ENCODE assay signal across 14 mouse cellular contexts in the genomic region with DNA sequence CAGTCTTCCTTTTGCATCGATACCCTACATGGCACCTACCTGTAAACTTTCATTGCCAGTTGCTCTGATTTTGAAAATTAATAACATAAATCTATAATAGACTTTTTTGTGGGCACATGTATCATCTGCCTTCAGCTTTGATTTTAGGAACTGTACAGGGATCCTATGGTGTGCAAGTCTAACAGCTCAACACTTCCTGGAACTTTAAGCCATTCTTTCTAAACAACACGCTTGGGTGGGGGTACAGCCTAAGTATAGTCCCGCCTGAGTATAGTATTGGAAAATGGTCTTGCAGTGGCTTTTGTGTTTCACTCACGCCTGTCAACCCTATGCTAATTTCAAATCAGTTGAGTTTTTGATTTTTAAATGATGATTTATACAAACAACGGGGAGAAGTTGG. TPM values are rescaled to one million over a fixed set of nuclear protein-coding genes. Genes with fewer than 3 reads are reported as not detected.
DNase-seq lines count a peak whose midpoint lies in the region; ATAC-seq lines count a peak whose summit lies in the region.
"Had no signal": no experiment of that assay in that cellular context is flagged by ENCODE, and none has a peak within 500 bp of the region (broad histone marks: within the 10 kb centered on the region; RNA-seq: fewer than 3 reads in every experiment).

No protein-coding gene starts in this region.

- no peaks in the 10 kb centered on the region for H3K9me3 ChIP-seq in forebrain, embryonic 10.5 days
- H3K9me3 ChIP-seq in hindbrain, embryonic 11.5 days (ENCODE audit: control insufficient read depth, low read length): no peaks in the 10 kb centered on the region
- H3K9me3 ChIP-seq in midbrain, embryonic 14.5 days (ENCODE audit: control insufficient read depth, low read length): no peaks in the 10 kb centered on the region
- H3K9me3 ChIP-seq: embryonic facial prominence, embryonic 15.5 days had no signal

- H3K27me3 ChIP-seq in forebrain, embryonic 10.5 days (ENCODE audit: poor library complexity, severe bottlenecking): peaks cover 4% of the 10 kb centered on the region
- H3K27me3 ChIP-seq in hindbrain, embryonic 11.5 days (ENCODE audit: control insufficient read depth, insufficient read depth, low read length): no peaks in the 10 kb centered on the region
- no peaks in the 10 kb centered on the region for H3K27me3 ChIP-seq in midbrain, embryonic 14.5 days (ENCODE audit: control insufficient read depth, insufficient read depth, low read length)

- 0 out of 2 replicates have a peak overlapping the region, but pooled peaks have one; percentile 11 for H3K4me2 ChIP-seq in hindbrain, embryonic 11.5 days (replicated peaks; ENCODE audit: low read depth, low read length)
- peak overlapping the region; percentile 73 for H3K4me2 ChIP-seq in midbrain, embryonic 14.5 days (ENCODE audit: low read length)

- no peak overlapping the region for H3K9ac ChIP-seq in hindbrain, embryonic 11.5 days (ENCODE audit: low read depth, low read length)
- H3K9ac ChIP-seq in midbrain, embryonic 14.5 days (replicated peaks; ENCODE audit: low read length): no peak overlapping the region
- H3K9ac ChIP-seq: embryonic facial prominence, embryonic 15.5 days had no signal

- H3K27ac ChIP-seq in forebrain, embryonic 10.5 days: no peak overlapping the region
- no peak overlapping the region for H3K27ac ChIP-seq in hindbrain, embryonic 11.5 days (ENCODE audit: low read depth, low read length)
- no peak overlapping the region for H3K27ac ChIP-seq in midbrain, embryonic 14.5 days (replicated peaks; ENCODE audit: low read depth, low read length)
- H3K27ac ChIP-seq: embryonic facial prominence, embryonic 15.5 days had no signal

- peak overlapping the region; percentile 95; the same call in 1 of the 2 replicates for H3K4me3 ChIP-seq in forebrain, embryonic 10.5 days
- H3K4me3 ChIP-seq in hindbrain, embryonic 11.5 days (ENCODE audit: low read depth, low read length): no peak overlapping the region
- H3K4me3 ChIP-seq in midbrain, embryonic 14.5 days (replicated peaks; ENCODE audit: low read depth, low read length): peak overlapping the region; percentile 97; the same call in 1 of the 2 replicates

- WGBS in forebrain, embryonic 10.5 days: 88% methylated on average over 5 of the region's 5 CpGs
- 83% methylated on average over 5 of the region's 5 CpGs for WGBS in hindbrain, embryonic 11.5 days
- WGBS in midbrain, embryonic 14.5 days: 68% methylated on average over 5 of the region's 5 CpGs

- no peak for ATAC-seq in hindbrain, embryonic 11.5 days (ENCODE audit: low FRiP score)
- ATAC-seq in midbrain, embryonic 14.5 days (ENCODE audit: low FRiP score, low TSS enrichment): no peak
- no peak for ATAC-seq in inflammation-experienced regulatory T-cells, adult 6 months

- H3K36me3 ChIP-seq in forebrain, embryonic 10.5 days (replicated peaks): peaks cover 8% of the 10 kb centered on the region
- H3K36me3 ChIP-seq in hindbrain, embryonic 11.5 days (ENCODE audit: control insufficient read depth, insufficient read depth, low read length): no peaks in the 10 kb centered on the region
- H3K36me3 ChIP-seq in midbrain, embryonic 14.5 days (ENCODE audit: control insufficient read depth, insufficient read depth, low read length): peaks cover 1% of the 10 kb centered on the region; the same call in 1 of the 2 replicates
- H3K36me3 ChIP-seq: embryonic facial prominence, embryonic 15.5 days had no signal

- H3K4me1 ChIP-seq in forebrain, embryonic 10.5 days: peaks cover 60% of the 10 kb centered on the region
- H3K4me1 ChIP-seq in hindbrain, embryonic 11.5 days (replicated peaks; ENCODE audit: control insufficient read depth, insufficient read depth, low read length): peaks cover 3% of the 10 kb centered on the region; the same call in 1 of the 2 replicates
- peaks cover 63% of the 10 kb centered on the region for H3K4me1 ChIP-seq in midbrain, embryonic 14.5 days (ENCODE audit: control insufficient read depth, insufficient read depth, low read length)

- peak; percentile 58 for DNase-seq in A20 (ENCODE audit: low read depth, low spot score)
- no peak for DNase-seq in forebrain, embryonic 10.5 days (ENCODE audit: extremely low spot score, low spot score)
- no peak for DNase-seq in hindbrain, embryonic 11.5 days (ENCODE audit: low spot score)
- no peak for DNase-seq in midbrain, embryonic 14.5 days
- DNase-seq in kidney, postnatal 4 days: no peak
- DNase-seq in right cerebral cortex, adult 18-20 months: no peak
- DNase-seq: adrenal gland, postnatal 14 days; cerebellum, adult 2 months; liver; lung, adult 2 months; lung, postnatal 4 days; right cerebral cortex, postnatal 25 days had no signal

RNA-seq across cellular contexts. Expression of a gene that starts 2.5 kb away (rescaled TPM):
- polyA plus RNA-seq in forebrain, embryonic 10.5 days (2016; fragmentation: Nextera tagmentation; extraction: Ambion mirVana): 4.2 and 4.3 TPM in 2 replicates
- polyA plus RNA-seq in hindbrain, embryonic 11.5 days (2014; fragmentation: Nextera tagmentation; extraction: Ambion mirVana): 13.3 and 14.9 TPM in 2 replicates
- polyA plus RNA-seq in midbrain, embryonic 14.5 days (2014; fragmentation: Nextera tagmentation; extraction: Ambion mirVana): 30.8 and 33.1 TPM in 2 replicates
- polyA plus RNA-seq in inflammation-experienced regulatory T-cells, adult 6 months (2017; shearing (Covaris generic)): 10 to 100 TPM; 11.1 to 18.2 (median 16.1) TPM
